Mouse (Mus musculus) regulatory T cell (primary cell): Measurements from ENCODE around the gene Mfng.

Source experiments
- in situ Hi-C: fragments of 300-600 bp; cut with MboI, MseI; formaldehyde crosslinking; loops from one replicate; pipeline ENCODE4 v1.15.1; 2025; ENCODE audit warnings: high pct_unique_total_duplicates

The Mfng gene

DNA sequence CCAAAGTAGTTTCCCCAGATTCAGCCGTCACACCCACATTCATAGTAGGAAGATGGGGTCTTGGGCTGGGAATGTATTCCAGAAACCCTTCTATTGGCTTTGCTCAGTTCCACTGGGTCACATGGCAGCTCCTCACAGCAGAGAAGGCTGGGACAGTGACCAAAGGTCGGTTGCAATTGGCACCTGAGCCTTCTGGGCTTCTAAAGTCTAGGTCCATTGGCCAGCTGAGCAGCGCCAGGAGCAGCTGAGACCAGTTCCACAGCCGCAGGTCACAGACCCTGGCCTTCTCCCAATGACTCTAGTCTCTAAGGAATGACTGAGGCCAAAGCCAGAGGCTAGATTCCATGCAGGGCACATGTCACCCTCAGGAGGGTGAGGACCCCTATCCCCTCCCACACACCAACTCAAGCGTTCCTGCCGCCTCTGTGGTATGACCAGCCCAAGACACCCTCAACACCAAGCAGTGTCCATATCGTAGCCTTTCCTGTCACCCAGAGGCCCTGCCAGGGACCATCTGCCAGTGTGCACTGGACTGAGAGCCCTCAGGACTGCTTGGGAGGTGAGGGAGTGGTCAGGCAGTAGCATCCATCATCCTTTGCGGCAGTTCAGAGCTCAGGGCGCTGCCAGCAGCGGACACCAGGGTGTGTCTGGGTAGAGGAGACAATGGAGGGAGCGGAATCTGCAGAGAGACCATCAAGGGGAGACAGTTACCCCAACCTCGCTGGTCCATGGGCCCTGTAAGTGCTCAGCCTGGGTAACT lies 17.1 kb downstream of the Mfng start:
- in situ Hi-C loops = no loop called here

DNA sequence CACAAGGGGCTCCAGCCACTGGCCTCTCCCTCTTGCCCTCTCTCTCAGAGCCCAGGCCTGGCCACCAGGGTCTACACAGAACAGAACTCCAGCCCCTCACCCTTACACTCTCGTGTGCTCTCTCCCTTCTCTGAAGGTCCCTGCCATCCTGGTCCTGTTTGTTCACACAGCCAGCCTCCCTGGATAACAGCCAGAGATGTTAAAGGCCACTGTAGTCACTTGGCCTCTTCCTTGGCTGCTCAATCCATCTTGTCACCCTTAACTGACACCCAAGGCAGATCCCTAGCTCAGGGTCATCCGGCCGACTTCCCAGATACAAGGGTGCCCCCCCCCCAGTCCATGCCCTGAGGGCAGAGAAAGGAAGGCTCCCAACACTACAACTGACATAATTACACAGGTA lies 18.0 kb downstream of the Mfng start:
- in situ Hi-C loops = no loop called here

DNA sequence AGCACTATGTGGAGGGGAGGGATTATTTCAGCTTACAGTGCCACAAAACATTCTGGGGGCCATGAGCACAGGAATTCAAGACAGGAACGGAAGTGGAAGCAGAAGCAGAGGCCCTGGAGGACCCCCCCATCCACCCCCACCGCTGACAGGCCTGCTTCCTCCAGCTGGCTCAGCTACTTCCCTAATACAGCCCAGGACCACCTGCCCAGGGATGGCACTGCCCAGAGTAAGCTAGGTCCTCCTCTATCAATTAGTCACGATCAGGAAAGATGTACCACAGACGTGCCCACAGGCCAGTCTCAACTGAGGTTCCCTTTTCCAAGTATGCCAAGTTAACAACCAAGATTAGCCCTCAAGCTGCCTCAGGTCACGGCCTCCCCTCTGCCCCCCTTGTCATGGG lies 19.1 kb downstream of the Mfng start:
- in situ Hi-C loops = no loop called here

DNA sequence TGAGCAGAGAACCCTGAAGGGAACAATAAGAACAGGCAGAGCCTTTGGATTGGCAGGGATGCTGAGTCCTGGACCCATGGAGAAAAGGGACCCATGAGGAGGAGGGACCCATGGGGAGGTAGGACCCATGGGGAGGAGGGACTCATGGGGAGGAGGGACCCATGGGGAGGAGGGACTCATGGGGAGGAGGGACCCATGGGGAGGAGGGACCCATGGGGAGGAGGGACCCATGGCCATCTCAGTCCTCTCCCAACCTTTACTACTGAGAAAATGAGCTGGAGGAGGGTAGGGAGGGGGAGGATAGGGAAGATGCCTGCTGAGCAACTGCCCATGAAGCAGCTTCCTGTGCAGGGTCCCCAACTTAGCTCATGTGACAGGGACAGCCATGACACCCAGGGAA lies 20.3 kb downstream of the Mfng start:
- in situ Hi-C loops = no loop called here

DNA sequence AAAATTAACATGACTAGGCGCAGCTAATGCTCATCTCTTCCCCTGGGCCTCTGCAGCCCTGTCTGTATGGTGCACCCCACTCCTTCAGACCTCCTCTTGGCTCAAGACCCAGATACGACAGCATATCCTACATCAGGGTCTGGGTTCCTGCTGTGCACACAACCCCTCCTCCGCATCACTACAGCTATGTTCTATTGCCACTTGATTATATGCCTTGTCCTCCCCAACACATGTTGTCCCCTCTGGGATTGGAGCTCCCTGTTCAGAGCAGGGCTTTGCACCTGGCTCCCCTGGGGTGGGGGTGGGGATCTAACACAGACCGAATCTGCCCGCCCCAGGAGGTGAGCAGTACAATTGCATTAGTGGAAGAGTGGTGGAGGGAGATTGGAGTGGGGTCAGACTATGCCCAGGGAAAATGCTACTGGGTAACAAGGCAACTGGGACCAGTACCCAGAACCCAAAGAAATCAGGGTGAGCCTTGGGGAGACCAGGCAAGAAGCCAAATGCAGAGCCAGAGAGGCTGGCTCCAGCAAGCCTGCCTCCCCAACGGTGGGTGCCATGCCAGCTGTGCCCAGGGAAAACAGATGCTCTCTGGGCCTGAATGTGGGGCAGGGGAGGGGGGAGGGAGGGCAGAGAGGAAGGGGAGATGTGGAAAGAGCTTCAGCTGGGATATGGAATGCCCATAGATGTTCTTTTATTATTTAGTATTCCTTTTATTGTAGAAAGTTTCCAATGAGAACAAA lies 22.5 kb downstream of the Mfng start:
- in situ Hi-C loops = no loop called here

DNA sequence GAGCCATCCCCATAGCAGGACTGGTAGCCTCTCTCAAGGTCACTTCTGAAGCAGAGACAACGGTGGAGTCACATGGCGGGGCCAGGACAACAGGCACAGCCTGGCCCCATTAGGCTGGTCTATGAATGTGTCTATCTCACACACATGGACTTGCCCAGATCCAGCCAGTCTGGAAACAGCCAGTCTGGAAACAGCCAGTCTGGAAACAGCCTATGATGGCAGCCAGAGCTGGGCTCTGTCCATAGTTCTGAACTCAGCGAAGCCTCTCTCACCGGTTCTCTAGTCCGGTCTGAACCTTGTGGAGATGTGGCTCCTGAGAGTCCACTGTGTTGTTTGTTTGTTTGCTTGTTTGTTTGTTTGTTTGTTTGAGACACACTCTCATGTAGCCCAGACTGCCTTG lies 23.4 kb downstream of the Mfng start:
- in situ Hi-C loops = loop anchor here (10.0 kb wide), 1 partner anchor 305 kb away; no protein-coding TSS in a partner anchor

DNA sequence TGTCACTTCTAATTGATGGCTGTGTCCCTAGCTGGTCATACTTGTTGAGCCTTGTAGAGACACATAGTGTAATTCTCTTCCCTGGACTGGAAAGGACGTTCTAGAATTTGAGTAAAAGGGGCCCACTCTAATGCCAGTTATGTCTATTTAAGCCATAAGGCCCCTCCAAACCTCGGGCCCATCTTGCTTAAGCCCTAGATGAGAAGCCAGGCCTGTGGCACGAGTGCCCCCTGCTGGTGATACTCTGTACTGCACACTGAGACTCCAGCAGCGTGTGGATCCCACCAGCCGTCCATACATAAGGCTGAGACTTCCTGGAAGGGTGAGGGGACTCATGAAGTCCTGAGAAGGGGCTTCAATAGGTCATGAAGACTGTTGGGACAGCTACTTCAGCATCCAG lies 29.1 kb downstream of the Mfng start:
- in situ Hi-C loops = loop anchor here (5.0 to 10.0 kb wide), 2 partner anchors 122 to 299 kb away; no protein-coding TSS in a partner anchor

DNA sequence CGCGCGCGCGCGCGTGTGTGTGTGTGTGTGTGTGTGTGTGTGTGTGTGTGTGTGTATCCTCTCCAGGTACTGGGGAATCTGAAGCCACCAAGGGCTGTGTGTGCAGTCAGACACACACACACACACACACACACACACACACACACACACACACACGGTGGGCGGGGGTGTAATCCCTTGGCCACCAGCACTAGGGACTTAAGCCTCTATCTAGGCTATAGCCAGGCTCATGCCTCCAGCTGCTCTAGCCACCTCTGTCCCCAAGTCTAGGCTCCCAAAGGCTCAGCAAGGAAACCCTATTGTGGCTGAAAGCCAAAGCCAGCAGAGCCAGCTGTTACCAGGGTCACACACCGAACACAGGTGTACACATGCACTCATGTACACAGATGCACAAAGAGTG lies 30.4 kb downstream of the Mfng start:
- in situ Hi-C loops = loop anchor here (5.0 to 10.0 kb wide), 2 partner anchors 121 to 298 kb away; no protein-coding TSS in a partner anchor

DNA sequence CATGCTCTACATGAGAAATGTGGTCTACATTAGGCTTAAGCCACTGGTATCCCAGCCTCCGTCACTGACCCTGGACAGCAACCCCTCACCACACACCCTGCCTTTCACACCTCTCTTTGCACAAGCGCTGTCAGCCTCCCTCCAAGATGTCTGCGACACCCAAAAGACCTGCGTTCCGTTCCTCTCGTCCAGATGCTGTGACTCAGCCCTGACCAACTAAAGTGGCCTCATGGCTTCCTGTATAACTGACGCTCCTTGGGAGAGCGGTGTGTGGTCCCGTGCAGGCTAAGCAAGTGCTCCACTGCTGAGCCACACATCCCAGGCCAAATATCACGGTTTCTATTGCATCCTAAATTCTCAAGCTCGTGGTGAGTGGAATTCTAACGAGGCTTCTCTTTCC lies 32.6 kb downstream of the Mfng start:
- in situ Hi-C loops = loop anchor here (5.0 to 10.0 kb wide), 2 partner anchors 118 to 296 kb away; no protein-coding TSS in a partner anchor

DNA sequence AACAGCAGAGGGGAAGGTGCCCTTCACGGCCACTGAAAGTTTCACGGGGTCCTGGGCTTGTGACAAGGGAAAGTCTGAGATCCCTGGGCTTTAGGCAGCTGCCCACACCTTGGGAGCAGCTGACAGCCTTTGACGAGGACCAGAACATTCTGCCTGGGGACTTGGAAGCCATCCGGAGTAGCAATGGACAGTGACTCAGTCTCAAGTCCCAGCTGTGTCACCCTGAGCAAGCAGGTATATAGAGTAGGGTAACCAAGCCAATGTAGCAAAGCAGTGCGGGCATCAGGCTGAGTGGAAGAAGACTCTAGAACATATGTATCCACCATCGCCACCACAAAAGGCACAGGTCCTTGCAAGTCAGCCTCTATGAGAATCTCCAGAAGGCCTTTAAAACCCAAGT lies 36.1 kb downstream of the Mfng start:
- in situ Hi-C loops = no loop called here

DNA sequence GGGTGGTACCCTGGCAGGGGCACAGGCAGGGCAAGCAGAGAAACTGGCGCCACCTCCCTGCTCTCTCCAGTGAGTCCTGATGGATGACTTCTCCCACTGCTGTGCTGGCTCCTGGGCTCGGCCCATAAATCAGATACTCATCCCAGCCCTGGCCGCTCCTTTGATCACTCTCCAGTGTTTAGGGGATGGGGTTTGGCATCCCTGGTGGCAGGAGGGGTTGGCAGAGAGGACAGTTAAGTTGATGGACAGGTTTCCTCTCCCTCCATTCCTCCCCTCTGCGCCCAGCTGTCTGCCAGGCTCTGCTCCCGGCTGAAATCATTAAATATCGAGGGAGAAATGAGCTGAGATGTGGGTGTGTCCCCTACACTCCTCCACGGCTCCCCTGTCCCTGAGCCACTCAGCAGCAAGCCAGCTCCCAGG lies 36.6 kb downstream of the Mfng start:
- in situ Hi-C loops = no loop called here

DNA sequence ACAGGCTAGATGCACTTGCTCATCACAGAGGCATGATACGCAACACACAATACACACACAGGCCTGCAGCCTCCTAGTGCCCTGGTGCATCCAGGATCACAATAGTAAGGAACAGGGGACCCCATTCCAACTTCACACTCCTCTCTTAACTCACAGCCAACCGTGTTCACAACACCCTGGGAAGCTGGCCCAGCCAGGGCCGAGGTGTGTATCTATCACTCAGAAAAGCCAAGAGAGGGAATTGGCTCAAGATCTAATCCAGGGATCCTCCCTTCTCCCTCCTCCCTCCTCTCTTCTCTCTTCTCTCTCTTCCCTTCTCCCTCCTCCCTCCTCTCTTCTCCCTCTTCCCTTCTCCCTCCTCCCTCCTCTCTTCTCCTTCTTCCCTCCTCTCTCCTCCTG lies 37.1 kb downstream of the Mfng start:
- in situ Hi-C loops = no loop called here

DNA sequence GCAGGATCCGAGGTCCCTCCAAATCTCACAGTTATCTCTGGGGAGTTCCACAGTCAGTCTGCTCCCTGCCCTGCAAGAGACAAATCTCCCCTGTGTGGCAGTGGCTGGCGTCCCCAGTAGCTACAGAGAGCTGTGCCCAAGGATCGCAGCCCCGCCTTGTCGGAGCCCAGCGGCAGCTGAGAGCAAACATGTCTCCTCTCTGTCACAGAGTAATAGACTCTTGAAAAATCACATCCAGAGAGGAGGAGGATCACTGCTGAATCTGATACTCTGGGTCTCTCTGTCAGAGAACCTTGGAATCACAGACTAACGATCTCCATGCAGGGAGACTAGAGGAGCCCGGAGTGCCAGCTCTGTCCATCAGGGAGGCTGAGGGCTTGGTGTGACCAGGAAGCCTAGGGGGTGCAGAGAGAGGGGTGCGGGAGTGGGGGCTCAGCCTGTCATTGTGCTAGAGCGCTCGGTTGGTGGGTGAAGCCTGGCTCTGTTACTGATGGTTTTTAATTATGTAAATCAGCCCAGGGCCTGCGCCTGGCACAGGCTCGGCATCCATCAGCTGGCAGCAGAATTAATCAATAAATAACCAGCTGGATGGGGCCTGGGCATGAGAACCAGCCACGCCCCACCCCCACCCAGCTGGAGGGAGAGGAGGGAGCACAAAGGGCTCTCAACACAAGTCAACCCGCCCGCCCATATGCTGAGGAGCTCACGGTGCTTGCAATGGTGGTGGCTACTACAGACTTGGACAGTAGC lies 37.7 kb downstream of the Mfng start:
- in situ Hi-C loops = no loop called here

DNA sequence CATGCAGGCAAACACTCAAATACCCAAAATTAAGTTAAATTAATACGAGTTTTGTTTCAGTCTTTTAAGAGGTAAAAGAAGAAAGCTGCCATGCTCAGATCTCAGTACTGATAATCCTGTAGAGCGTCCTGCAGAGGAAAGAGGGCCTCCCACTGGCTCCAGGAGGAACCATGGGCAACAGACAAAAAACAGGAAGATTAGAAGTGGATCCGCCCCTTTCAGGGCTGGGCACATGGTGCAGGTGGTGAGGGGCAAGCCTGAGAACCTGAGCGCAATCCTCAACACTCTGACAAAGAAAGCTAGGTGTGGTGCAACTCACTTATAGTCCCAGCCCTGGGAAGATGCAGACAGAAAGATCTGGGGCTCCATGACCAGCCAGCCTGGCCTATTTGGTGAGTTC lies 41.4 kb downstream of the Mfng start:
- in situ Hi-C loops = no loop called here

DNA sequence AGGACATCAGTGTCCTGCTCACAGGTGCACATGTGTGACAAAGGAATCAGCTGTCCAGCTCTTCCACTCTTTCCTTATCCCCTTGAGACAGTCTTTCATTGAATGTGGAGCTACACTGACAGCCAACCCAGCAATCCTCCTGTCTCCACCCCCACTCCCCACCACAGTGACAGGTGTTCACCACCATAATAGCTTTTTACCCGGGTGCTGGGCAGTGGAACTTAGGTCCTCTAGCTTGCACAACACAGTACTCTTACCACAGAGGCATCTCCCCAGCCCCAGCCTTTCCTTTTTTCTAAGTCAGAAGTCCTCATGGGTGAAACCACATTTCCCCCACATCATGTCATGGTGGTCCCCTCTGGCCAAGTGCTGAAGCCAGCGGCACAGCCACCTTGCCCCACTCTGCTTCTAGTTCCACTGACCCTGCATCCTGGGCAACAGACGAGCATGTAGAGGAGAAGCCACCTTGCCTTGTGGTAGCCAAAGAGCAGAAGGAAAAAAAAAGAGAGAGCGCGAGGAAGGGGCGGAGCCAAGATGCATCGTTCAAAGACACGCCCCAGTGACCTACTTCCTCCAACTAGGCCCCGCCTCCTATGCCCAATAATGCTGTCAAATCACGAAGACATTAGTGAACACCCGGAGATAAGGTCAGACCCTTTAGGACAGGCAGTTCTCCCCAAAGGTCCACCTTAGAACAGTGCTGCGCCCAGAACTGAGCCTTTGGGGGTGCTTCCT lies 42.8 kb downstream of the Mfng start:
- in situ Hi-C loops = no loop called here

DNA sequence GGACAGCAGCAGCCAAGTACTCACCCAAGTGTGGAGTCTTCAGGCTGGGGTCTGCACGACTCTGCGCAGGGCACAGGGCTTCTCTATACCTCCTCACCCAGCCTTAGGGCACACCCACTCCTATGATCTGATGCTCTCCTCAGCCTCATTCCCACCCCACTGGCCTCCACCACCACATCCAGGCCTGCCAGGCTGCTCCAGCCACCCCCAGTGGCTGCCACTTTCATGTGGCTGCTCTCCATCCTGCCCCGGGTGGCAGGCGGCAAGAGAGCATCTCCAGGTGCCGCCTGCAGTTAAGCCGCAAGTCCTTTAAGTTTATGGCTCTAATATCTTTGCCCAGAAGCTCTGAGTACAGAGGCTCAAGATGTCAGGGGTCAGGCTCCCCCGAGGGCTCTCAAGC lies 46.6 kb downstream of the Mfng start:
- in situ Hi-C loops = no loop called here

DNA sequence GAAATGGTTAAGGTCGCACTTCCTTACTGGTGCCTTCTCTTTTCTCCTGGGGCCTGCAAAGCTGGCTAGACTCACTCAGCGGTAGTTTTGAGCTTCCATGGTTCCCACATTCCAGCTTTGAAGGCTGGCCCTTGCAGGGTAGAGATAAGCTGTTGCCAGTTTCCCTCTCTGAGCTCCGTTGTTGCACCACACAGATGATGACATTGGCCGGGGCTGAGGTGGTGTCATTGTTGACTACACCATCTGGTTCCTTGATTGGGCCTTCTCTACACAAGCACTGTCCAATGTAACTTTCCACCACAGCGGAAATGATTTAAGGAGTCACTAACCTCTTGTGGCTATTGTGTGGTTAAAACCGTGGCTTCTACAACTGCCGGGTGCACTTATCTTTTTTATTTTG lies 52.7 kb downstream of the Mfng start:
- in situ Hi-C loops = no loop called here

DNA sequence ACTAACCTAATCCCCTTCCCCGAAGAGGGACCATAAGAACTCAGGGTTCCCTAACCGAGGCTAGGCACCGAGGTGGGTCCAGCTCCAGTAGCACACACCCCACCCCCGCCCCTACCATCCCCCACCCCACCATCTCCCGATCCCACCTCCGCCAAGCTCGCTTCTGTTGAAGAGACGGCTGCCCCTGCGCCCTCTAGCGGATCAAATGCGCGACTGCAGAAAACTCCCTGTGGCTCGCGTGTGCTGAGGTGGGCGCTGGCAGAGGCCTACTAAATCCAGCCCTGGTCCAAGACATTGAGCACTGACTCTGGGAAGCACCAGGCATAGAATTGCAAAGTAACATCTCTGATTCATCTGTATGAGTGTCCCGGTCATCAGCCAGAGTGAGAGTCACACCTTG lies 53.2 kb downstream of the Mfng start:
- in situ Hi-C loops = no loop called here

DNA sequence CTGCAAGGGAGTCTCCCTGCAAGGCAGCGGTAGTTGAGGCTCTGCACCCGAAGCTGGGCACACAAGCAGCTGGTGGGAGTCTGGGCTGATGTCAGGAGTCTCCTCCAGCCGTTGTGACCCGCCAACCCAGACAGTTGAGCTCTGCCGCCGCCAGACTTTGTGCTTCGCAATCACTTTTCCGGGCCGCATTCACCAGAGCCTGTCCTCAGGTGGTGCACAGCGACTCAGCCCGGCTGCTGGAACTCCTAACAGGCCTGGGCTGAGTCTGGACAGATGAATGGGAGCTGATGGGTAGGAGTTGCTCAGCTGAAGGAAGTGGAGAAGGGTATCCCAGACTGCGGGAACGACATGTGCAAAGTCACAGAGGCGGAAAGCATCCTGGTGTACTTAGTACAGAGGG lies 53.9 kb downstream of the Mfng start:
- in situ Hi-C loops = no loop called here

DNA sequence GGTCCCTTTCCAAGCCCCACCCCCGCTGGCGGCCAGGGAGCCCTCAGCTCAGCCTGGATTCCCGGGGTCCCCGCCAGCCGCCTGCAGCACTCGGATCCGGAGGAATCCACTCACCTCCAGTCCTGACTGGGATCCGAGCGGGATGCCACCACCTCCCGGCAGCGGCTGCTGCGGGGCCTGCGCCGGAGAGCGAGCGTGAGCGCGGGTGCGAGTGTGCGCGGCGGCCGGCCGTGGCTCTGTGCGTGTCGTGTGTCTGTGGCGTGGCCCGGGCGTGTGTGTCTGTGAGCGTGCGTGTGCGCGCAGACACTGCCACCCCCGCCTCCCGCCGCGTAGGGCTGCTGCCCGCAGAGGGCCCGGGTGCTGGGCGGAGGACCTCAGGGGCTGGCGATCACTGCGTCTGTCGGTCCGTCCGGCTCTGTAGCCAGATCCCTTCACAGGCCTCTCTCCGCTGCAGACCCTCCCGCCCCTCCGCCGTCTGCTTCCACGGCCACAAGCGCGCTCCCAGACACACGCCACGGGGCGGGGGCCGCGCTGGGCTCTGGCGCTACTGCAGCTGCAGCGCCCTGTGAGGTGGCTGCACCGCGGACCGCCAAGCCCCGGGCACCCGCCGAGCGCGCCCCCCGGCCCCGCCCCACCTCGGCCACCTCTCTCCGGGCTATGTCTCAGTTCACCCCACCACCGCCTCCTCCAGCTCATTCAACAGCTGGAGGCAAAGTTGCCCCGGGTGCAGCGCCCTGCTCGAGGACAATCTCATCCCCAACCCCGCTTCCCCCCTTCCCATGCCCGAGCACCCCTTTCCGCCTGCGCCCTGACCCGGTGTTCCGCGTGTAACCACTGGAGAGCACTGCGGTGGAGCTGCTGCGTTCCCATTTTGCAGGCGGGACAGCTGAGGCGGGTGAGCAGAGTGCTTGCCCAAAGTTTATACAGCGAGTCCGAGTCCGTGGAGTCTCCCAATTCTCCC lies 54.7 kb downstream of the Mfng start, which contains the start of gene Elfn2:
Gene Elfn2, minus strand, starts transcription at position 482 of the 961 bp plus-strand sequence.
- in situ Hi-C loops = no loop called here
